Mouse (Mus musculus) thymus, postnatal 0 days (tissue): Measurements from ENCODE around the gene Pgam2. TPM values are rescaled to one million over a fixed set of nuclear protein-coding genes. Genes with fewer than 3 reads are reported as not detected.
A peak's percentile ranks its signal among the peaks of the same experiment; 100 is the strongest.
"Not testable (repeated sequence)": the region's sequence is repeated elsewhere in the genome, so short reads cannot be mapped to it uniquely, and the experiment has no call there.

ENCODE experiments used
- DNase-seq: peaks from one replicate; pipeline ENCODE4 v3.0.0-alpha.2; 2015; ENCODE audit warnings: low spot score
- polyA plus RNA-seq: library from polyadenylated mRNA; unstranded; fragments of >200 nt; fragmentation: Nextera tagmentation; extraction: Ambion mirVana; gene quantifications from 2 replicates; pipeline ENCODE4 v1.2.1, GENCODE M21; 2015

Pgam2 gene
- 29.5 and 35.8 TPM in 2 replicates for polyA plus RNA-seq

- peak; percentile 15 for DNase-seq
These were observed at the start of gene Pgam2 for GRCm38 (mm10) chr11:5803551-5803981. TSS of gene Pgam2 (minus strand) at chr11:5803733.

GRCm38 (mm10) chr11:5852314-5852713, 48.8 kb upstream of the Pgam2 start:
- no peak for DNase-seq

GRCm38 (mm10) chr11:5851021-5851736, 47.6 kb upstream of the Pgam2 start:
- DNase-seq = peak; percentile 85

- DNase-seq = peak; percentile 67
These were observed 46.9 kb upstream of the Pgam2 start for GRCm38 (mm10) chr11:5850452-5850851.

GRCm38 (mm10) chr11:5849316-5849715, 45.8 kb upstream of the Pgam2 start:
- DNase-seq = no peak

GRCm38 (mm10) chr11:5848741-5849140, 45.2 kb upstream of the Pgam2 start:
- DNase-seq = peak; percentile 34

GRCm38 (mm10) chr11:5846639-5847345, 43.3 kb upstream of the Pgam2 start:
- DNase-seq = no peak

- no peak for DNase-seq
These were observed 39.6 kb upstream of the Pgam2 start for GRCm38 (mm10) chr11:5843131-5843530.

GRCm38 (mm10) chr11:5841751-5842150, 38.2 kb upstream of the Pgam2 start:
- DNase-seq = no peak

- DNase-seq = no peak
These were observed 36.8 kb upstream of the Pgam2 start for GRCm38 (mm10) chr11:5840346-5840745.

GRCm38 (mm10) chr11:5837251-5838246, 34.0 kb upstream of the Pgam2 start, which contains the start of gene Polm:
TSS of gene Polm (minus strand) at chr11:5838016.
- peak; percentile 91 for DNase-seq

GRCm38 (mm10) chr11:5836126-5836525, 32.6 kb upstream of the Pgam2 start:
- DNase-seq = no peak

- DNase-seq = no peak
These were observed 31.5 kb upstream of the Pgam2 start for GRCm38 (mm10) chr11:5835057-5835456.

- DNase-seq = no peak
These were observed 31.0 kb upstream of the Pgam2 start for GRCm38 (mm10) chr11:5834506-5834905.

- DNase-seq = no peak
These were observed 25.8 kb upstream of the Pgam2 start for GRCm38 (mm10) chr11:5829327-5829726.

- no peak for DNase-seq
These were observed 25.1 kb upstream of the Pgam2 start for GRCm38 (mm10) chr11:5828509-5829191.

GRCm38 (mm10) chr11:5827931-5828330, 24.4 kb upstream of the Pgam2 start:
- DNase-seq = no peak

GRCm38 (mm10) chr11:5825432-5825831, 21.9 kb upstream of the Pgam2 start:
- no peak for DNase-seq

- no peak for DNase-seq
These were observed 15.7 kb upstream of the Pgam2 start for GRCm38 (mm10) chr11:5819223-5819622.

GRCm38 (mm10) chr11:5813381-5813780, 9.8 kb upstream of the Pgam2 start:
- no peak for DNase-seq

- not testable (repeated sequence) for DNase-seq
These were observed 6.0 kb upstream of the Pgam2 start for GRCm38 (mm10) chr11:5809487-5809886.
